Mouse (Mus musculus) liver, embryonic 14.5 days (tissue): ENCODE measurements around the gene Cc2d2b.

Experiments used
- CTCF ChIP-seq: IDR thresholded peaks from 2 replicates; pipeline ENCODE4 v1.5.1; 2016; ENCODE audit warnings: antibody characterized with exemption, low read depth, control low read depth
- EP300 ChIP-seq: IDR thresholded peaks from 2 replicates; pipeline ENCODE4 v1.6.1; 2016; ENCODE audit warnings: antibody characterized with exemption, low read depth

- TF ChIP-seq CTCF (no peak), EP300 (no peak)
Observed at GRCm38 (mm10) chr19:40805176-40805737, 56.7 kb downstream of the Cc2d2b start.
